Mouse (Mus musculus): ENCODE results near the gene Arhgdig. TPM values are rescaled to one million over a fixed set of nuclear protein-coding genes. Genes with fewer than 3 reads are reported as not detected.

The Arhgdig gene
- polyA plus RNA-seq (2014; fragmentation: Illumina TruSeq; extraction: RNeasy Lipid Tissue Mini Kit (QIAGEN cat#74804); ENCODE audit: low read depth, low replicate concordance): not detected

GRCm38 (mm10) chr17:26207686-26208085, at the start of gene Arhgdig:
Arhgdig (minus strand) TSS chr17:26207786.

GRCm38 (mm10) chr17:26252539-26253251, 45.1 kb upstream of the Arhgdig start, which contains the start of gene Luc7l:
Luc7l (plus strand) TSS chr17:26252896.

GRCm38 (mm10) chr17:26244101-26244841, 36.7 kb upstream of the Arhgdig start, which contains the start of gene Fam234a:
Fam234a (minus strand) TSS chr17:26244242.

GRCm38 (mm10) chr17:26202737-26203136, 4.8 kb downstream of the Arhgdig start, which contains the start of gene Rgs11:
Rgs11 (plus strand) TSS chr17:26202951.

GRCm38 (mm10) chr17:26198892-26199291, 8.7 kb downstream of the Arhgdig start, which contains the start of gene Pdia2:
Pdia2 (minus strand) TSS chr17:26199087.

Other genes with a start within 250 kb of the Arhgdig start
- gene Capn15, start 222.0 kb downstream of the Arhgdig start, polyA plus RNA-seq (2014; fragmentation: Illumina TruSeq; extraction: RNeasy Lipid Tissue Mini Kit (QIAGEN cat#74804); ENCODE audit: low read depth, low replicate concordance): 0.85 TPM
- gene Rab11fip3, start 138.2 kb downstream of the Arhgdig start, polyA plus RNA-seq (2014; fragmentation: Illumina TruSeq; extraction: RNeasy Lipid Tissue Mini Kit (QIAGEN cat#74804); ENCODE audit: low read depth, low replicate concordance): 2.1 TPM
- 34.7 TPM for gene Decr2, start 117.4 kb downstream of the Arhgdig start, polyA plus RNA-seq (2014; fragmentation: Illumina TruSeq; extraction: RNeasy Lipid Tissue Mini Kit (QIAGEN cat#74804); ENCODE audit: low read depth, low replicate concordance)
- gene Nme4, start 112.2 kb downstream of the Arhgdig start, polyA plus RNA-seq (2014; fragmentation: Illumina TruSeq; extraction: RNeasy Lipid Tissue Mini Kit (QIAGEN cat#74804); ENCODE audit: low read depth, low replicate concordance): not detected
- gene Tmem8, start 94.5 kb downstream of the Arhgdig start, polyA plus RNA-seq (2014; fragmentation: Illumina TruSeq; extraction: RNeasy Lipid Tissue Mini Kit (QIAGEN cat#74804); ENCODE audit: low read depth, low replicate concordance): 12.7 TPM
- 4.6 TPM for gene Mrpl28, start 84.3 kb downstream of the Arhgdig start, polyA plus RNA-seq (2014; fragmentation: Illumina TruSeq; extraction: RNeasy Lipid Tissue Mini Kit (QIAGEN cat#74804); ENCODE audit: low read depth, low replicate concordance)
- 20.7 TPM for gene Axin1, start 69.1 kb downstream of the Arhgdig start, polyA plus RNA-seq (2014; fragmentation: Illumina TruSeq; extraction: RNeasy Lipid Tissue Mini Kit (QIAGEN cat#74804); ENCODE audit: low read depth, low replicate concordance)
- not detected for gene Pdia2, start 8.7 kb downstream of the Arhgdig start, polyA plus RNA-seq (2014; fragmentation: Illumina TruSeq; extraction: RNeasy Lipid Tissue Mini Kit (QIAGEN cat#74804); ENCODE audit: low read depth, low replicate concordance)
- 0.69 TPM for gene Rgs11, start 4.8 kb downstream of the Arhgdig start, polyA plus RNA-seq (2014; fragmentation: Illumina TruSeq; extraction: RNeasy Lipid Tissue Mini Kit (QIAGEN cat#74804); ENCODE audit: low read depth, low replicate concordance)
- 60.9 TPM for gene Fam234a, start 36.5 kb upstream of the Arhgdig start, polyA plus RNA-seq (2014; fragmentation: Illumina TruSeq; extraction: RNeasy Lipid Tissue Mini Kit (QIAGEN cat#74804); ENCODE audit: low read depth, low replicate concordance)
- 95.1 TPM for gene Luc7l, start 45.1 kb upstream of the Arhgdig start, polyA plus RNA-seq (2014; fragmentation: Illumina TruSeq; extraction: RNeasy Lipid Tissue Mini Kit (QIAGEN cat#74804); ENCODE audit: low read depth, low replicate concordance)
- gene Neurl1b, start 207.0 kb upstream of the Arhgdig start, polyA plus RNA-seq (2014; fragmentation: Illumina TruSeq; extraction: RNeasy Lipid Tissue Mini Kit (QIAGEN cat#74804); ENCODE audit: low read depth, low replicate concordance): 5.7 TPM